Mouse (Mus musculus): ENCODE measurements around the gene Atf4.

Gene Atf4

GRCm38 (mm10) chr15:80250586-80250985 is 4.4 kb upstream of the Atf4 start:
- DNase-seq: no peak

DNA sequence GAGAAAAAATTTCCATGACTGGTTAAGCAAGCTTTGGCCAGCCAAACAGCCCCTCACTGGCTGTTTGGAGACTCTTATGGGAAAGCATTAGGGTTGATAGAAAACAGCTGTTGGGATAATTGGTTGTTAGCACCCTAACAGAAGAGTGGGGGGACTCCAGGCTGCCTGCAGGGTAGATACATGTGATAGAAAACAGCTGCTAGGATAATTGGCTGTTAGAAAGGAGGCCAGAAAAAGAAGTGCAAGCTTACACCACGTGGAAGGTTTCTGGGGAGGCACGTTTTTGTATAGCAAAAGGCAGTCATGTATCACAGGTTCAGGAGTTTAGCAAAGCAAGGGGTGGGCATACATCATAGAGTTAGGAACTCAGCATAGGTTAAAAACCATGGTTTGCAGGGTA is 1.5 kb upstream of the Atf4 start:
- DNase-seq: no peak

DNA sequence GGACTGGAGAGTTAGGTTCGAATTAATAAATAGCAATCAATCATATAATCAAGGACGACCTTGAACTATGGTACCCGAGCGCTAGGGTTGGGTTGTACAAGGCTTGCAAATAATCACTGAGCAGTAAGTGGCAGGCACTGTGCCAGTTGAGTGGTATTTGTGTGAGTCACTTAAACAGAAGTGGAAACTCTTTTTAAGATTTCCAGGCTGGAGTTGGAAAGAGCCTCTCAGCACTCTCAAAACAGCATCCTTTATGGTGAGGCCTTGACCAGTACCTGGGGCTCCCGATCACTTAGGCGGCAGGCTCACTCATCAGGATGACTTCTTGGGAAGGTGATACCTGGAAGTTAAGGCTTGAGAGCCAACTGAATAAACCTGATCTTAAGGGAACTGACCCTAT is 777 bp upstream of the Atf4 start:
- DNase-seq: no peak

GRCm38 (mm10) chr15:80255646-80256121 is 700 bp downstream of the Atf4 start:
- peak; percentile 72 for DNase-seq

DNA sequence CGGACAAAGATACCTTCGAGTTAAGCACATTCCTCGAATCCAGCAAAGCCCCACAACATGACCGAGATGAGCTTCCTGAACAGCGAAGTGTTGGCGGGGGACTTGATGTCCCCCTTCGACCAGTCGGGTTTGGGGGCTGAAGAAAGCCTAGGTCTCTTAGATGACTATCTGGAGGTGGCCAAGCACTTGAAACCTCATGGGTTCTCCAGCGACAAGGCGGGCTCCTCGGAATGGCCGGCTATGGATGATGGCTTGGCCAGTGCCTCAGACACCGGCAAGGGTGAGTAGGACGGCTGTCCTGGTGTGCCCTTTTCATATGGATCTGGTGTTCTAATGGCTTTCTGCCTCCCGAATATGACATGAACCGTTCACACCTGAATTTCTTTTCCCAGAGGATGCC is 1.3 kb downstream of the Atf4 start:
- no peak for DNase-seq

DNA sequence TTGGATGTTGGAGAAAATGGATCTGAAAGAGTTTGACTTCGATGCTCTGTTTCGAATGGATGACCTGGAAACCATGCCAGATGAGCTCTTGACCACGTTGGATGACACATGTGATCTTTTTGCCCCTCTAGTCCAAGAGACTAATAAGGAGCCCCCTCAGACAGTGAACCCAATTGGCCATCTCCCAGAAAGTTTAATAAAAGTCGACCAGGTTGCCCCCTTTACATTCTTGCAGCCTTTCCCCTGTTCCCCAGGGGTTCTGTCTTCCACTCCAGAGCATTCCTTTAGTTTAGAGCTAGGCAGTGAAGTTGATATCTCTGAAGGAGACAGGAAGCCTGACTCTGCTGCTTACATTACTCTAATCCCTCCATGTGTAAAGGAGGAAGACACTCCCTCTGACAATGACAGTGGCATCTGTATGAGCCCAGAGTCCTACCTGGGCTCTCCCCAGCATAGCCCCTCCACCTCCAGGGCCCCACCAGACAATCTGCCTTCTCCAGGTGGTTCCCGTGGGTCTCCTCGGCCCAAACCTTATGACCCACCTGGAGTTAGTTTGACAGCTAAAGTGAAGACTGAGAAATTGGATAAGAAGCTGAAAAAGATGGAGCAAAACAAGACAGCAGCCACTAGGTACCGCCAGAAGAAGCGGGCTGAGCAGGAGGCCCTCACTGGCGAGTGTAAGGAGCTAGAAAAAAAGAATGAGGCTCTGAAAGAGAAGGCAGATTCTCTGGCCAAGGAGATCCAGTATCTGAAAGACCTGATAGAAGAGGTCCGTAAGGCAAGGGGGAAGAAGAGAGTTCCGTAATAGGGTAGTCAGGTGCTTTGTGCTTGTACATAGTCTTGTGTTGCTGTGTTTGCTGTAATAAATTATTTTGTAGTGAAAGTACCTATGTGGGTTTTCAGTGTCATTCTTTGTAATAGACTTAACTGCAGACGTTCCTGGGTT is 1.9 kb downstream of the Atf4 start:
- DNase-seq: no peak

DNA sequence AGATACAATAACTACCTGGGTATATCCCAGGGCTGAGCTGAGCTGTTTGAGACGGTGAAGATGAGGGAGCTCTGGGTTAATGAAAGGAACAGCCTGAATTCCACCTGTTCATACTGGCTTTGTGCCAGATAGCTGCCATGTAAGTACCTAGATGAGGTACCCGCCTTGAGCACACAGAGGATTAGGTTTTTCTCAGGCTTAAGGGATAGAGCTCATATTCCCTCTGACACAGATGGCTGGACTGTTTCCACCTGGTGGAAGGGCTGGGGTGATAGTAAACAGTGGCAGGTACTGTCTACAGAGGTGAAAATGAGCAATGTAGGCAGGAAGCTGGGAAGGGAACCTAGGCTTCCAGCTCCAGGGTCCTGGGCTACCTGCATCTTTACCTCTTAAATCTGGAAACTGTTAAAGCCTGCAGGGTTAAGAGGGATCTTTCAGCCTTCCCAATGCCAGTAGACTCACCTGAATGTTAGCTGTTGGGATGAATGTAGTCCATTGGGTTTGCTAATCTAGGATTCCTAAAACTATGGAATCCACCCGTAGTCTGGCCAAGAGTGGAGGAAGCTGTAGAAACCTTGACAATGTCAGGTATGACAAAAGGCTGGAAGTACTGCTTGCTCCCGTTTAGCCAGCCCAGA is 2.7 kb downstream of the Atf4 start:
- no peak for DNase-seq

DNA sequence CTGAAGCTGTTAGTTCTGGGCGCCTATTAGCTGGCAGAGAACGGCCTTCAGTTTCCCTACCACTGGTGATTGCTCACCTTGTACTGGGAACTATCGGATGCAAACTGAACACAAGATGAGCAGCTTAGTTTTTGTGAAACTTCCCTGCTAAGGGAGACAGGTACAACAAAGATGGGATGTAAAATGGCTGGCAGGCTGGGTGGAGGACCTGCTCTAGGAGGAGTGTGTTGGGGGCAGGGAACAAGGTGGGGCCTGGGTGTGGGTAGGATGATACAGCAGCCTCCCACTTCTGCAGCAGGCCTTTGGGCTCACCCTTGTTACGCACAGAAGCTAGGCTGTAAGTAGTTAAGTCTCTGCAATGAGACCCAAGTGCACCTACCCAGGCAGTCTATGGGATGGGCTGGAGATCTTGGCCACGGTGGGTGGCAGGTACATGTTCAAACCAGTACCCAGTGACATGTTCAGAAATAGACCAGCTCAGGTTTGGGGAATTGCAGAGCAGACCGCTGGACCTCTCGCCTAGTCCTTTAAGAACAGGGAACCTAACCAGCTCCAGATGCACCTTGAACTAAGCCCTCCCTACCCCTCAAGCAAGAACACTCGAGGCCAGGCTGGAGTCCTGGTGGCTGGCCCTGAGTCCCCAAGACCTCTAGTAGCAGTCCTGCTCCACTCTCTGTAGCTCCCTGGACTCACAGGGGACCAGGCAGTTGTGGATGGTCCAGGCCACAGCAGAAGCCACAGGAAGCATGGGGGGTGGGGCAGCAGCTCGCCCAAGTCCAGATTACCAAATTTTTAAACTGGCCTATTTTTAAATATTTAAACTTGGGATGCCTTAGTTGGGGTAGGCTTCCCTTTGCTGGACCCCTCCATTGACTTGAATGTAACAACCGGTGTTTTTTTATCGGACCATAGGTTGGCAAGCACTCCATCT is 3.5 kb downstream of the Atf4 start:
- no peak for DNase-seq

DNA sequence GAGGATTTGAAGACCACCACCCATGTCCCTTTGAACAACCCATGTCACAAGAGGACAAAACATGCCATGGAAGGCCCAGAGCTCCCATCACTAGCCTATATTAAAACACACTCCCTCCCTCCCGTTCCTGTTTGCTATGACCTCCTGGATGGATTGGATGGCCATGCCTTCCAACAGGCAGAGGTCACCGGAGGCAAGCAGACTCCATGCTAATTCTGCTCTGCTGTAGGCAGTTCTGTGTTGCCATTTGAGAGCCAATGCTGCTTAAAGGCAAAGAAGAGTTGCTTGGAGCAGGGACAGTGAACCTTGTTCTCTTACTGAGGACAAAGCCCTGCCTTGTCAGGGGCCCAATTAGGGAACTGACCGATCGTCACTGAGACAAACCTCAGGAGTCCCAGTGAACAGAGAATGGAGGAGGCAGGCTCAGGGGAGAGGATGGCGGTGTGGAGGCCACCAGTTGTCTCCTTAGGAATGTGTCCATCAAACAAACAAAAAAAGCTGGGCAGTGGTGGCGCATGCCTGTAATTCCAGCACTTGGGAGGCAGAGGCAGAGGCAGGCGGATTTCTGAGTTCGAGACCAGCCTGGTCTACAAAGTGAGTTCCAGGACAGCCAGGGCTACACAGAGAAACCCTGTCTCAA is 4.5 kb downstream of the Atf4 start:
- no peak for DNase-seq

- peak; percentile 69 for DNase-seq
Observed at GRCm38 (mm10) chr15:80260677-80261076, 5.7 kb downstream of the Atf4 start.

- DNase-seq: no peak
Observed at GRCm38 (mm10) chr15:80261100-80261499, 6.1 kb downstream of the Atf4 start.

DNA sequence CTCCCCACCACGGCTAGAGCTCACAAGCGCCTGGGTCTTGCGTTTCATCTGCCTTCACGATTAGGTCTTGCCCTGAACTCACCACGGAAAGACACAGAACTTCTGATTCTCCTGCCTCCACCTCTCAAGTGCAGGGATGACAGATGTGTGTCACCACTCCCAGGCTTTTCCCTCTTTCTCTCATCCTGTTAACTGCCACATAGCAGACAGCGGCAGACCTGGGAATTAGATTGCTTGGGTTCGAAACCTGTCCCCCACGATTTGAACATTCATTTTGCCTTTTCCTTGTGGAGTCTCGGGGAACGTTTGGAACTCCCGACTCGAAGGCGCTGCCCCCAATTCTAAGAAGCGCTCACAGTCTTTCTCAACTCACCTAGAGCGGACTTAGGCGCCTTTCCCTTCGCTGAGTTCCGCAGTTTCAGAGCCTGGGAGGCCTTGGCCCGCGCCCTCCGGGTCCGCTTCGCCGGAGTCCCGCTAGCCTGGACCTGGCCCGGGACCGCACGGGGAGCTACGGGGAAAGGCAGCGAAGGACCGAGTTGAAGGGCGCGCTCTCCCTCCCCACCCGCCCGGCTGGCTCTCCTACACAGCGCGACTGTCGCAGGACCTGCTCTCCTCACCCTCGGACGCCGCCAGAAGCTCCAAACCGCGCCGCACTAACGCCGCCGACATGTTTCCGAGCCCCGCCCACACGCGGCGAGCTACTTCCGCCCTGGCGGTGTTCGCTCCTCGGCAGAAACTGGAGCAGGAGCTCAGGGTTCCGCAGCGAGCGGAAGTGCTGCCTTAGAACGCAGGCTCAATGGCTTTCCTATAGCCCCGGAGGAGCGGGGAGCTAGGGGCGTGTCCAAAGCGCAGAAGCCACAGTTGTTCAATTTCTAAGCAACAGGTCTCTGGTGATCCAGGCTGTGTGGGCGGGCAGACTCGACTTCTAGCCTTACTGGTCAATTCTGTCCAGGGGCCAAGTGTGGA is 8.9 kb downstream of the Atf4 start, which contains the start of gene Rps19bp1:
Gene Rps19bp1 (minus strand): TSS at position 706 of the 966 bp plus-strand sequence.
- DNase-seq: peak; percentile 88

GRCm38 (mm10) chr15:80266281-80266680 is 11.3 kb downstream of the Atf4 start:
- DNase-seq: peak; percentile 78

GRCm38 (mm10) chr15:80271858-80272396 is 16.9 kb downstream of the Atf4 start:
- DNase-seq: no peak

GRCm38 (mm10) chr15:80277107-80277506 is 22.1 kb downstream of the Atf4 start:
- no peak for DNase-seq

GRCm38 (mm10) chr15:80277625-80278024 is 22.6 kb downstream of the Atf4 start:
- DNase-seq: no peak

GRCm38 (mm10) chr15:80278121-80278759 is 23.3 kb downstream of the Atf4 start:
- DNase-seq: no peak

DNA sequence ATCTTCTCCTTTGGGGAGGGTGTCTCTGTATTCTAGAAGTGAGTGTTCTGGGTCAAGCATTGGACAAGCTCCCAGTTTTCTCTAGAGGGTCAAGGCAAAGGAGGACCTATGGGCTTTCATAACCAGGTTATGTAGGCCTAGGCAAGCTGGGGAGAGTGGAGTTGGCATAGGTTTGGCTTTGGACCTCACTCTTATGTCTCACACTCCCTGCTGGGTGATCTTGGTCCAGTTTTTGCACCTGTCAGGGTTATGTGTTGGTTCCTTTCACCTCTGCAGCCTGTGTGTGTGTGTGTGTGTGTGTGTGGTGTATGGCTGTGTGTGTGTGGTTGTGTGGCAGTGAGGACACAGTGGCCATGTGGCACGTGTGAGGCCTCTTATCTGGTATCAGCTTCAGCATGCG is 24.1 kb downstream of the Atf4 start:
- DNase-seq: no peak

GRCm38 (mm10) chr15:80280646-80281045 is 25.7 kb downstream of the Atf4 start:
- DNase-seq: no peak

- DNase-seq: no peak
Observed at GRCm38 (mm10) chr15:80286851-80287415, 31.9 kb downstream of the Atf4 start, which contains the start of gene Cacna1i. Gene Cacna1i (plus strand): TSS chr15:80287238.

Data from kidney, adult 11 months (tissue).